Mouse (Mus musculus) colon, adult 2 months (tissue): ENCODE data around the gene Vps29. TPM values are rescaled to one million over a fixed set of nuclear protein-coding genes. Genes with fewer than 3 reads are reported as not detected.

Experiments
- polyA plus RNA-seq: library from polyadenylated mRNA; depleted of rRNA; stranded (reverse); fragments of >200 nt; gene quantifications from 2 replicates; pipeline ENCODE4 v1.2.3, GENCODE M21; 2012; rRNA removed

The Vps29 gene
- 26.0 and 30.4 TPM in 2 replicates for polyA plus RNA-seq

GRCm38 (mm10) chr5:122353807-122354491 lies at the start of gene Vps29, which contains the start of gene Rad9b:
Gene Vps29 (plus strand): TSS chr5:122354369.
Gene Rad9b (minus strand): TSS chr5:122354233.

GRCm38 (mm10) chr5:122371591-122372191 lies 17.5 kb downstream of the Vps29 start, which contains the start of gene Gpn3:
Gene Gpn3 (plus strand): TSS chr5:122371876.

DNA sequence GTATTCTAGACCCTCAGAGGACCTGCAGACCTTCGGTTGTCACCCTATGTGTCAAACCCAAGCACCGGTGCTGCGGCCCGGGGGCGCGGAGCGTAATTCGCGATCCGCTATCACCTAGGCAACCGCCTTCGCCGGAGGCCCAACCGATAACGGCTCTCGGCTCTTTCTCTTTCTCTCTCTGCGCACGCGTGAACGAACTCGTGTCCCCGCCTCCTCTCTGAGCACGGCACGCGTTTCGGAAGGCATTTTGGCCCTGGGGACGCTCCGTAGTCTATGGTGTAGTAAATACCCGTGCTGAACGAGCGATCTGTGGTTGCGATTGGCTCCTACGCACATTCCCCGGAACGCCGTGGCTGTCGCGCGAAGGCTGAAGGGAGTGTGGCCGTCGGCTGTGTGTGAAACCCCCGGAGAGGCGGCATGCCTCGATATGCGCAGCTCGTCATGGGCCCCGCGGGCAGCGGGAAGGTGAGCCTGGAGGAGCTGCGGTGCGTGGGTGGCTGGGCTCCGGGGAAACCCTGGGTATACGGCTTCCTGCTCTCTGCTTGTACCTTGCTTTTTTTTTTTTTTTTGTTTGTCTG lies 18.1 kb downstream of the Vps29 start, which contains the start of gene Fam216a:
Gene Fam216a, minus strand, starts transcription at position 173 of the 578 bp plus-strand sequence.

GRCm38 (mm10) chr5:122391786-122392180 lies 37.6 kb downstream of the Vps29 start, which contains the start of gene Arpc3:
Gene Arpc3 (plus strand): TSS chr5:122391878.

Other genes with a start within 250 kb of the Vps29 start
- 0.17 TPM in 1 of 2 replicates, not detected in the other for gene Ccdc63, start 213.5 kb upstream of the Vps29 start, polyA plus RNA-seq
- gene Ppp1cc, start 196.1 kb upstream of the Vps29 start, polyA plus RNA-seq = 82.6 and 82.8 TPM in 2 replicates
- 8.4 and 8.9 TPM in 2 replicates for gene Hvcn1, start 147.6 kb upstream of the Vps29 start, polyA plus RNA-seq
- 19.7 and 20.7 TPM in 2 replicates for gene Tctn1, start 89.9 kb upstream of the Vps29 start, polyA plus RNA-seq
- gene Pptc7, start 70.0 kb upstream of the Vps29 start, polyA plus RNA-seq = 32.6 and 38.3 TPM in 2 replicates
- 2.3 and 2.9 TPM in 2 replicates for gene Rad9b, start 136 bp upstream of the Vps29 start, polyA plus RNA-seq
- gene Gpn3, start 17.5 kb downstream of the Vps29 start, polyA plus RNA-seq = 56.5 and 75.0 TPM in 2 replicates
- gene Fam216a, start 18.0 kb downstream of the Vps29 start, polyA plus RNA-seq = 7.8 and 8.4 TPM in 2 replicates
- 155 and 156 TPM in 2 replicates for gene Arpc3, start 37.5 kb downstream of the Vps29 start, polyA plus RNA-seq
- 20.3 and 22.3 TPM in 2 replicates for gene Anapc7, start 67.3 kb downstream of the Vps29 start, polyA plus RNA-seq
- gene Atp2a2, start 147.9 kb downstream of the Vps29 start, polyA plus RNA-seq = 85.2 and 89.9 TPM in 2 replicates